Mouse (Mus musculus) limb, embryonic 10.5 days (tissue): ENCODE data around the gene Pip5k1c. TPM values are rescaled to one million over a fixed set of nuclear protein-coding genes. Genes with fewer than 3 reads are reported as not detected.

Experiments used
- DNase-seq: peaks from one replicate; pipeline ENCODE4 v3.0.0-alpha.2; 2017; ENCODE audit warnings: low spot score
- H3K27ac ChIP-seq: fragments of 300-500 bp; sonication (generic); 2 replicates; pipeline ENCODE4 v1.5.1; 2016; ENCODE audit warnings: mild to moderate bottlenecking
- H3K27me3 ChIP-seq: fragments of 300-500 bp; sonication (generic); 2 replicates; pipeline ENCODE4 v1.6.1; 2016; ENCODE audit warnings: low read depth, mild to moderate bottlenecking; ENCODE audit not compliant: poor library complexity, severe bottlenecking
- H3K36me3 ChIP-seq: fragments of 300-500 bp; sonication (generic); 2 replicates; pipeline ENCODE4 v1.6.1; 2016; ENCODE audit warnings: mild to moderate bottlenecking, moderate library complexity
- H3K4me1 ChIP-seq: fragments of 300-500 bp; sonication (generic); 2 replicates; pipeline ENCODE4 v1.6.1; 2016
- H3K4me3 ChIP-seq: fragments of 300-500 bp; sonication (generic); 2 replicates; pipeline ENCODE4 v1.5.1; 2016; ENCODE audit warnings: mild to moderate bottlenecking, moderate library complexity
- H3K9me3 ChIP-seq: fragments of 300-500 bp; sonication (generic); replicated peaks from 2 replicates; pipeline ENCODE4 v1.6.1; 2016; ENCODE audit warnings: mild to moderate bottlenecking
- WGBS: fragments of 180-500 bp; shearing (Covaris S2); methylation state at CpG from one replicate; pipeline ENCODE4 v1.1.7; 2016; 5-methylcytosine and 5-hydroxymethylcytosine counted together
- polyA plus RNA-seq: library from polyadenylated mRNA; unstranded; fragments of >200 nt; fragmentation: Nextera tagmentation; extraction: Ambion mirVana; gene quantifications from 2 replicates; pipeline ENCODE4 v1.2.1, GENCODE M21; 2016

Pip5k1c gene
- polyA plus RNA-seq, 1 experiment from 2014 or later = 71.3 TPM

GRCm38 (mm10) chr10:81265540-81265939, 27.2 kb upstream of the Pip5k1c start:
- H3K36me3 ChIP-seq = peaks cover 60% of the 10 kb centered on the region
- H3K27ac ChIP-seq = no peak overlapping the region
- peaks cover 7% of the 10 kb centered on the region for H3K27me3 ChIP-seq
- 93% methylated on average over 8 of the region's 8 CpGs for WGBS
- peak overlapping the region; percentile 79 for H3K4me3 ChIP-seq
- no peak for DNase-seq
- H3K4me1 ChIP-seq = peaks cover 23% of the 10 kb centered on the region
- no peaks in the 10 kb centered on the region for H3K9me3 ChIP-seq

DNA sequence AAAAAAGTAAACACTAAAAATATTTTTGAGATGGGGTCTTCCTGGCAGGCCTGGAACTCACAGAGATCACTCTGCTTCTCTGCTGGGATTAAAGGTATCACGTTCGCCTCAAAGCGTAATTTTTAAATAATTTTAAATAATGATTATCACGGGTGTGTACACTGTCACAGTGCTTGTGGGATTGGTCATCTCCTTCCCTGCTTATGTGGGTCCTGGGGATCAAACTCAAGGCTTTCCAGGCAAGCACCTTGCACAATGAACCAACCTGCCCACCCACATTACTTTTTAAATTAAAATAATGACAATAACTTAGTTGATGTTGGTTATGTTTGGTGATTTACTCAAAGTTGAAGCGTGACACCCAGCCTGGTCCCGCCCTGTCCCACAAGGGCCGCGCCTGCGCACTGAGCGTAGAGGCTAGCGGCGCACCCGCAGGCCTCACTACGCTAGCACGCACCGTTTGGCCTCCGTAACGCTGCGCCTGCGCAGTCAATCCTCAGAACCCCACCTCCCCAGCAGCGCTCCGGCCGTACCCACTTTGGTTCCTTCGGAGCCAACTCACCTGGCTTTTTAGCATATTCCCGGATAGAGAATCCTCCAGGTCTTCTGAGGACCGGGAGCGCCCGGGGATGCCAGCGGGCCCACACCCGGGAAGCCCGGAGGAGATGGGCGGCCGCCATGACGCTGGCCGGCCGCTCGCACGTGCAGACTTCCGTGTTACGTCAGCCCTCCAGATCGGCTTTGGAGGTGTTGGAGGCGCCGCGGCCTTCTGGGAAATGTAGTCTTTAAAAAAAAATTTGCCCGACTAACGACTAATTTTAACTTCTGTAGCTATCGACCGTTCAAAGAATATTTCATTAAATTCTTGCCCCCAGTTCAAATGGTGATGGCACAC, 26.3 kb upstream of the Pip5k1c start, which contains the start of the genes Mrpl54 and Apba3:
Mrpl54 (minus strand) TSS at position 724 of the 895 bp plus-strand sequence.
Apba3 (plus strand) TSS at position 750 of the 895 bp plus-strand sequence.
- H3K27me3 ChIP-seq = no peaks in the 10 kb centered on the region
- H3K4me1 ChIP-seq = peaks cover 23% of the 10 kb centered on the region
- H3K4me3 ChIP-seq = peak within 1 kb of the TSS; percentile 79
- H3K27ac ChIP-seq = peak within 1 kb of the TSS; percentile 99
- DNase-seq = peak; percentile 98
- no peaks in the 10 kb centered on the region for H3K9me3 ChIP-seq
- under 1% methylated on average over 48 of the region's 48 CpGs for WGBS
- H3K36me3 ChIP-seq = peaks cover 63% of the 10 kb centered on the region

GRCm38 (mm10) chr10:81268056-81268455, 24.7 kb upstream of the Pip5k1c start:
- H3K27me3 ChIP-seq = no peaks in the 10 kb centered on the region
- H3K4me3 ChIP-seq = peak overlapping the region; percentile 75
- WGBS = 4% methylated on average over 23 of the region's 23 CpGs
- DNase-seq = peak; percentile 75
- H3K36me3 ChIP-seq = peaks cover 65% of the 10 kb centered on the region
- H3K9me3 ChIP-seq = no peaks in the 10 kb centered on the region
- peaks cover 26% of the 10 kb centered on the region for H3K4me1 ChIP-seq
- H3K27ac ChIP-seq = peak overlapping the region; percentile 84

DNA sequence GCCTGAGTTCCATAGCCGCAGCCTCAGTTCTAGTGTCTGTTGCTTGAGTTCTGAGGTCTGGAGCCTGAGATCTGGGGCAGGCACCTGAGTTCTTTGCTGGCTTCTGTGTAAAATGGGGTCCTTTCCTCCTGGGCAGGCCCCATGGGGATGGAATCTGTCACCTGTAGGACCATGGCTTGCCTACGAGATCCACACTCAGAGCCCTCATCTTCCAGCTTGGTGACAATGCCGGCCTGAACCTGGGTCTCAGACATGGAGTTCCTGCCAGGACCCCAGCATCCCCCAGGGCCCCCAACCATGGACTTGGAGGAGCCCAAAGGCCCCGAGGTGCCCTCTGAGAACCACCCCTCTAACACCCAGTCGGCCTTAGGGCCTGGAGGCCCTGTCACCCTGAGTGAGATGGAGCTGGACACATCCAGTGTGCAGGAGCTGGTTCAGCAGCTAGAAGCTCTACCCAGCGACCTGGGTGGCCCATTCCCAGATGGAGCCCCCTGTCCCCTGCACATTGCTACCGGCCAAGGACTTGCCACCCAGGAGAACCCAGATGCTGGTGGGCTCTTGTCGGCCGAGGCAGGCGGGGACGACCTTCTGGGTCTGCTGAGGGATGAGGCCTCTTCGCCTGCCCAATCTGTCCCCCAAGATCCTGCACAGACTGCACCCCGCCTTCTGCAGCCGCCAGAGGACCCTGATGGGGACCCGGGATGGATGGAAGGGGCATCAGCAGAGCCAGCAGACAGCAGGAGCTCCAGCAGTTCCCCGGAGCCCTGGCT, 23.9 kb upstream of the Pip5k1c start:
- H3K36me3 ChIP-seq = peaks cover 65% of the 10 kb centered on the region
- WGBS = 83% methylated on average over 16 of the region's 16 CpGs
- peaks cover 26% of the 10 kb centered on the region for H3K4me1 ChIP-seq
- no peaks in the 10 kb centered on the region for H3K27me3 ChIP-seq
- peak overlapping the region; percentile 84 for H3K27ac ChIP-seq
- DNase-seq = no peak
- no peaks in the 10 kb centered on the region for H3K9me3 ChIP-seq
- peak overlapping the region; percentile 75 for H3K4me3 ChIP-seq

GRCm38 (mm10) chr10:81272356-81272755, 20.4 kb upstream of the Pip5k1c start:
- H3K4me1 ChIP-seq = peaks cover 16% of the 10 kb centered on the region
- H3K27me3 ChIP-seq = no peaks in the 10 kb centered on the region
- 95% methylated on average over 21 of the region's 21 CpGs for WGBS
- H3K4me3 ChIP-seq = no peak overlapping the region
- H3K36me3 ChIP-seq = peaks cover 58% of the 10 kb centered on the region
- no peak for DNase-seq
- H3K9me3 ChIP-seq = no peaks in the 10 kb centered on the region
- no peak overlapping the region for H3K27ac ChIP-seq

DNA sequence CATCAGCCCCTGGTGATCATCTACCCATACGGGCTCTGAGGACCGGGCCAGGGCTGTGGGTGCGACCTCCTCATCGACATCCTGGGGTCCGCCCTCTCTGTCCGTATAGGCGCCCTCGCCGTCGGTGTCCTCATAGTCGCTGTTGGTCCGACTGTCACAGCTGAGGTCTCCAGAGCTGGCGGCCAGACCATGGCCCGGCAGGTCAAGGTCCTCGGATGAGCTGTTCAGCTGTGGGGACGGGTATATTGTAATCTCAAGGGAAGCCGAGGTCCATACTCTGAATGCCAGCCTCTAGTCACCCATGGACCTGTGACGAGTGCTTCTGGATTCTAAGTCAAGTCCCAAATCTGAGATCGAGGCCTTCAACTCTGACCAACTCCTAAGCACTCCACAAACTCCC, 18.9 kb upstream of the Pip5k1c start:
- Histone ChIP-seq H3K4me3 (no peak overlapping the region), H3K9me3 (no peaks in the 10 kb centered on the region), H3K27ac (no peak overlapping the region), H3K27me3 (peaks cover 5% of the 10 kb centered on the region; the same call in 1 of the 2 replicates), H3K36me3 (peaks cover 56% of the 10 kb centered on the region), H3K4me1 (peaks cover 10% of the 10 kb centered on the region)
- no peak for DNase-seq
- WGBS = 93% methylated on average over 19 of the region's 19 CpGs

GRCm38 (mm10) chr10:81277676-81278075, 15.1 kb upstream of the Pip5k1c start:
- peaks cover 15% of the 10 kb centered on the region for H3K4me1 ChIP-seq
- no peak overlapping the region for H3K27ac ChIP-seq
- peaks cover 42% of the 10 kb centered on the region for H3K27me3 ChIP-seq
- whole genome bisulfite sequencing = 72% methylated on average over 22 of the region's 22 CpGs
- H3K36me3 ChIP-seq = peaks cover 24% of the 10 kb centered on the region
- DNase-seq = no peak
- no peak overlapping the region for H3K4me3 ChIP-seq
- no peaks in the 10 kb centered on the region for H3K9me3 ChIP-seq

DNA sequence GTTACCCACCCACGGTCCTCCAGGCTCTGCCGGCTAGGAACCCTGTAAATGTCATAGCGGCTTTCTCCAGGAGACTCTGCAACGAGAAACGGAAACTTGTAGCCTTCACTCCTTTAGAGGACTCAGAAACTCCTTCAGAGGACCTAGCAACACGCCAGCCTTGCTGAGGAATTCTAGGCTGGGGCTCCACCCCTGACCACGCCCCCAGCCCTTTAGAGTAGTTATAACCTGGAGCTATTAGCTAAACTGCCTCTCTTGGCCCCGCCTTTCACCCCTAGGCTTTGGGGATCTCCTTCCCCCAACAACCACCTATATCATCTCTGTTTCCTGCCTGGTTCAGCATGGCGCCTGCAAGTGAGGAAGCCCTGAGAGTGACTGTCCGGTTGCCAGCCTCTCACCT, 13.3 kb upstream of the Pip5k1c start:
- Histone ChIP-seq H3K4me1 (peaks cover 20% of the 10 kb centered on the region), H3K27ac (peak overlapping the region; percentile 4; the same call in 1 of the 2 replicates), H3K9me3 (no peaks in the 10 kb centered on the region), H3K27me3 (peaks cover 60% of the 10 kb centered on the region), H3K36me3 (peaks cover 6% of the 10 kb centered on the region; the same call in 1 of the 2 replicates), H3K4me3 (peak overlapping the region; percentile 14; the same call in 1 of the 2 replicates)
- no peak for DNase-seq
- WGBS = 33% methylated on average over 10 of the region's 10 CpGs

GRCm38 (mm10) chr10:81284189-81284588, 8.6 kb upstream of the Pip5k1c start:
- Histone ChIP-seq H3K4me1 (peaks cover 30% of the 10 kb centered on the region), H3K9me3 (no peaks in the 10 kb centered on the region), H3K27ac (no peak overlapping the region), H3K36me3 (no peaks in the 10 kb centered on the region), H3K4me3 (0 out of 2 replicates have a peak overlapping the region, but pooled peaks have one; percentile 49), H3K27me3 (peaks cover 91% of the 10 kb centered on the region)
- no peak for DNase-seq
- WGBS = 44% methylated on average over 6 of the region's 6 CpGs

DNA sequence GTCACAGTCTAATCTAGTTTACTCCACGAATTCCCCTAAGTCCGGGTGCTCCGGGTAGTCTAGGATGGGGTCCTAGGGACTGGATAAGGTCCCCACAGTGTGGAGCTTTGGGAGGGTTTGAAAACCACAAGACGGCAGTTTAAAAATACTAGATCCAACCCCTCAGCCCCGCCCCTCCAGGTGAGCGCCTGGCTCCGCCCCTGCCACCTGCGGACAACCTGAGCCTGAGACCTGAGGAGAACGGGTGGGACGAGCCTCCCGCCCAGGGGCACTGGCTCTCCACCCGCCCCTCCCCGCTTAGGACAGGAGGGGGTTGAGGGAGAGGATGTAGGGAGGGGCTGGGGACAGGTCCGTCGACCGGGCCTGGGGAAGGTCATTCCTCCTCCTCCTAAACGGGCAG, 8.0 kb upstream of the Pip5k1c start:
- peaks cover 92% of the 10 kb centered on the region for H3K27me3 ChIP-seq

DNA sequence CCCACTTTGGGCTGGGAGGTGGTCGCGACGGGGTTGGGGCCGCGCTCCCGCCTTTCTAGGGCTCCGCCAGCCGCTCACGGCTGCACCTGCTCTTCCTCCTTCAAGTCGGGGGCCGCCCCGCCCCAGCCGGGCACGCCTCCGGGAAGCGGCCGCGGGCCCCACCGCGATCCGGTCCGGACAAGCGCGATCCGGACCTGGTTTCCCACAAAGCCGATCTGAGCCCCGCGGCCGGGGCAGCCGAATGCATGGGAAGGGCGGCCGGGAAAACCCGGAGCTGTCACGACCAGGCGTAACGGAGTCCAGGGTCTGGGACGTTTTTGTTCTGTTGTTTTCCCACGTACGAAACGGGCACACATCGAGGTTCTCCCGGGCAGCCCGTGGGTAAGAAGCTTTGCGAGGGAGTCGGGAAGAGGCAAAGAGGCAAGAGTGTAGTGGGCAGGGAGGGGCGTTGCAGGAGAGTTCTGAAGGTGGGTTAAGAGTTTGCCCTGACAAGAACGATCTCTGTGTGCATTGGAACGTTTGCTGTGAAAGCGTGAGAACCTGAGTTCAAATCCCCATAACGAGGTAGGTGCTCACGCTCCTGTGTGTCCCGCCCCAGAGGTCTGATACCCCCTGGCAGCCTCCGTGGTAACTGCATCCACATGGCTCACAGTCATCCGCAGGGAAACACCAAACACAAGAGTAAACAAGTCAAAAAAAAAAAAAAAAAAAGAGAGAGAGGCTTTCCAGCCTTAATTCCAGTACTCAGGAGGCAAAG, 6.9 kb upstream of the Pip5k1c start:
- DNase-seq = peak; percentile 98
- Histone ChIP-seq H3K27ac (peak overlapping the region; percentile 64), H3K4me1 (peaks cover 24% of the 10 kb centered on the region), H3K27me3 (peaks cover 92% of the 10 kb centered on the region), H3K36me3 (no peaks in the 10 kb centered on the region), H3K4me3 (peak overlapping the region; percentile 49), H3K9me3 (no peaks in the 10 kb centered on the region)
- WGBS = 3% methylated on average over 54 of the region's 54 CpGs

More for the DNA sequence above, 8.0 kb upstream of the Pip5k1c start:
- DNase-seq = no peak
- WGBS = 9% methylated on average over 17 of the region's 17 CpGs
- Histone ChIP-seq H3K27ac (no peak overlapping the region), H3K4me1 (peaks cover 25% of the 10 kb centered on the region), H3K4me3 (0 out of 2 replicates have a peak overlapping the region, but pooled peaks have one; percentile 49), H3K9me3 (no peaks in the 10 kb centered on the region), H3K36me3 (no peaks in the 10 kb centered on the region)

DNA sequence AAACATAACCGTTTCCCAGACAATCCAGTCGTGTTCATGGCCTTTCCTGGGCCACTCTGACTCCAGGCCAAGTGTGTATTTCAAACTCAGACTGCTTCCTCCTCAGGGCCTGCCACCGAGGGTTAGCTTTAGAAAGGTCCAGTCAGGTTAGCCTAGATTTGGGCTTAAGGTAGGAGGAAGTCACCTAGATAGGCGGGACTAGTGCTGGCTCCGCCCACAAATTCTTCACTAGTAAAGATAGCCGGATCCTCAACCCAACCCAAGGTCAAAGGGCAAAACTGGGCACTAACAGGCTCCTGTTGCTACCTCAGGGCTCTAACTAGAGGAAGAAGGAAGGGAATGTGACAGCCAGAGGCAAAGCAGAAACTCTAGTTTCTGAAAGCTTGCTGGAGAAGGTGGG, 6.2 kb upstream of the Pip5k1c start:
- Histone ChIP-seq H3K27ac (no peak overlapping the region), H3K9me3 (no peaks in the 10 kb centered on the region), H3K4me1 (peaks cover 26% of the 10 kb centered on the region), H3K36me3 (no peaks in the 10 kb centered on the region), H3K27me3 (peaks cover 92% of the 10 kb centered on the region), H3K4me3 (no peak overlapping the region)
- no peak for DNase-seq
- WGBS = 28% methylated on average over 6 of the region's 6 CpGs
